Mouse (Mus musculus) hindbrain, embryonic 12.5 days (tissue): ENCODE measurements around the gene C1qbp. TPM values are rescaled to one million over a fixed set of nuclear protein-coding genes. Genes with fewer than 3 reads are reported as not detected.

Experiments
- ATAC-seq: fragments of 200-750 bp; cut with Nextera tagmentation; 2 replicates; pipeline ENCODE4 v1.8.0; 2017; ENCODE audit warnings: moderate TSS enrichment; ENCODE audit not compliant: low FRiP score
- H3K27ac ChIP-seq: fragments of 300-500 bp; sonication (generic); 2 replicates; pipeline ENCODE4 v1.5.1; 2016; ENCODE audit warnings: mild to moderate bottlenecking
- H3K27me3 ChIP-seq: fragments of 300-500 bp; sonication (generic); 2 replicates; pipeline ENCODE4 v1.6.1; 2016; ENCODE audit warnings: mild to moderate bottlenecking
- H3K36me3 ChIP-seq: fragments of 300-500 bp; sonication (generic); 2 replicates; pipeline ENCODE4 v1.6.1; 2016; ENCODE audit warnings: mild to moderate bottlenecking
- H3K4me1 ChIP-seq: fragments of 300-500 bp; sonication (generic); 2 replicates; pipeline ENCODE4 v1.6.1; 2016
- H3K4me2 ChIP-seq: fragments of 300-500 bp; sonication (generic); replicated peaks from 2 replicates; pipeline ENCODE4 v1.6.1; 2016; ENCODE audit warnings: mild to moderate bottlenecking
- H3K4me3 ChIP-seq: fragments of 300-500 bp; sonication (generic); 2 replicates; pipeline ENCODE4 v1.5.1; 2016; ENCODE audit warnings: mild to moderate bottlenecking
- H3K9ac ChIP-seq: fragments of 300-500 bp; sonication (generic); 2 replicates; pipeline ENCODE4 v1.6.1; 2016; ENCODE audit warnings: mild to moderate bottlenecking, moderate library complexity
- H3K9me3 ChIP-seq: fragments of 300-500 bp; sonication (generic); replicated peaks from 2 replicates; pipeline ENCODE4 v1.6.1; 2016; ENCODE audit warnings: mild to moderate bottlenecking
- WGBS: fragments of 180-500 bp; shearing (Covaris S2); methylation state at CpG from one replicate; pipeline ENCODE4 v1.1.7; 2016; 5-methylcytosine and 5-hydroxymethylcytosine counted together
- polyA plus RNA-seq: library from polyadenylated mRNA; unstranded; fragments of >200 nt; fragmentation: Nextera tagmentation; extraction: Ambion mirVana; gene quantifications from 2 replicates; pipeline ENCODE4 v1.2.1, GENCODE M21; 2016

C1qbp gene
- polyA plus RNA-seq, 1 experiment from 2014 or later: 204 TPM

DNA sequence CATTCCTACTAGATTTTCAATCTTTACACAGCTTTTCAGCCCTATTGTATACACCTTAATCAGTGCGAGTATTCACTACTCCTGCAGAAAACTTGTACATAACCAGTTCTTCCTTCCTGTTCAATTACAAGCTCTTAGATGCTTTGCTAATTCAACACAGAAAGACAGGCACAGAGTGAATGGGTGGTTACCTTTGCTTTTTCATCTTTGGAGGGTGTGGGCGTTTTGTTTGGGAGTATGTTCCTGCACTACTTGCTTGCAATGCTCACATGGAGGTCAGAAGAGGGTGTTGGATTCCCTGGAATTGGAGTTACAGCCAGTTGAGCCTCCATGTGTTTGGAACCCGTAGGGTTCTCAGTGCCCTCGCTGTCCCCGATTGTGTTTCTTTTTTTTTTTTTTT lies 22.2 kb upstream of the C1qbp start:
- H3K4me3 ChIP-seq: peak overlapping the region; percentile 93
- WGBS: 64% methylated on average over 5 of the region's 5 CpGs
- H3K36me3 ChIP-seq: peaks cover 15% of the 10 kb centered on the region
- no peaks in the 10 kb centered on the region for H3K9me3 ChIP-seq
- peaks cover 15% of the 10 kb centered on the region for H3K4me1 ChIP-seq
- peak overlapping the region; percentile 50 for H3K4me2 ChIP-seq
- no peaks in the 10 kb centered on the region for H3K27me3 ChIP-seq
- no peak for ATAC-seq
- H3K27ac ChIP-seq: no peak overlapping the region
- H3K9ac ChIP-seq: no peak overlapping the region

DNA sequence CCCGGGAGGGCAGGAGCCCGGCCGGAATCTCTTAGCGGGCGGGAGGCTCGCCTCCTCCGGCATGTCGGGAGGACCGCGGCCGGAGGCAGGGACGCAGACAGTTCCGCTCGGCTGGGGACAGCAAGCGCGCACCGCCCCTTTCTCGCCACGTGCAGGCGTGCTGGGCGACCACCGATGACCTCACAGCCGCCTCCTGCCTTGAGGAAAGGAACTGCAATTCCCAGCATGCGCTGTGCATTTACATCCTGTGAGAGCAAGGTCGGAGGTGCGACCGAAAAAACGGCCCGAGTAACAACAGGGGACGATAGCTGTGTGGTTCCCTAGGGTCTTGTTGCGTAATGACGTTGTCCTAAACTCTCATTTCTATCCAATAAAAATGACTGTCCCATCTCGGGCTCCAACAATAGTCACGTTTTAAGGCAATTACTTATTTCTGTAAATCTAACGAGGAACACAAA lies 21.5 kb upstream of the C1qbp start, which contains the start of gene Dhx33:
Dhx33 (minus strand) TSS at position 122 of the 458 bp plus-strand sequence.
- H3K27ac ChIP-seq: peak within 1 kb of the TSS; percentile 73
- no peaks in the 10 kb centered on the region for H3K27me3 ChIP-seq
- WGBS: under 1% methylated on average over 35 of the region's 35 CpGs
- H3K9me3 ChIP-seq: no peaks in the 10 kb centered on the region
- peaks cover 15% of the 10 kb centered on the region for H3K4me1 ChIP-seq
- peaks cover 14% of the 10 kb centered on the region for H3K36me3 ChIP-seq
- peak; percentile 98 for ATAC-seq
- H3K4me2 ChIP-seq: peak within 1 kb of the TSS; percentile 95
- peak within 1 kb of the TSS; percentile 76 for H3K9ac ChIP-seq
- peak within 1 kb of the TSS; percentile 93 for H3K4me3 ChIP-seq

DNA sequence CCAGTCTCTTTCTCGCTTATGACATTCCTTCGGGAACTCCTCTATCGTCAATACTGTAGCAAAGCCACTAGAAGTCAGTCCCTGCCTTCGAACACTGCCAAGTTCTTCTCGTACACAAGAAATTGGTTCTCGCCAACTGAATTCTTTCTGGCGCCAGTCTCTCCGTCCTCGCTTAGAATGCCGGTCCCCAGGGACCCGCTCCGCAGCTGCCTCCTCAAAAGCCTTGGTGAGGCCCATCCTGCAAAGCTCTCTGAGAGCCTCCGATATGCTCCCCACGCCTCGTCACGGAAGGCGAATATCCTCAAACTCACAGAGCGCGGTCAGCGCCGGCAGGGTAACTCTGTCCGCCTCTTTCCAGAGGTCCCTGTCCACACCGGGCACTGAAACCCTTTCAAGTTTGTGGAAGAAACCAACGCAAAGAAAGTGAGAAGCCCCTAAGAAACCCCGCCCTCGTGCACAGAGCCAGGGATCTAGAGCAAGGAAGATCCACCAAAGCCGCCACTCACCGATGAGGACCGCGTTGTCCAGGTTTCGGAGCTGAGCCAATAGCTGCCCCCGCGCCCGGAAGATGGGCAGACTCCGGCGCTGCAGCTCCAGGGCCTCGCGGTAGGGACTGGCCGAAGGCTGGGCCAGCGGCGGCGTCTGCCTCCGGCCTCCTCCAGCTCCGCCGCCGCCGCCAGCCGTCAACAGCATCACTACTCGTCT lies 20.9 kb upstream of the C1qbp start:
- Histone ChIP-seq H3K9ac (peak overlapping the region; percentile 76), H3K4me2 (peak overlapping the region; percentile 95), H3K4me3 (peak overlapping the region; percentile 93), H3K9me3 (no peaks in the 10 kb centered on the region), H3K27me3 (no peaks in the 10 kb centered on the region), H3K27ac (peak overlapping the region; percentile 73), H3K36me3 (peaks cover 15% of the 10 kb centered on the region), H3K4me1 (peaks cover 15% of the 10 kb centered on the region)
- under 1% methylated on average over 49 of the region's 49 CpGs for WGBS
- ATAC-seq: peak; percentile 89

DNA sequence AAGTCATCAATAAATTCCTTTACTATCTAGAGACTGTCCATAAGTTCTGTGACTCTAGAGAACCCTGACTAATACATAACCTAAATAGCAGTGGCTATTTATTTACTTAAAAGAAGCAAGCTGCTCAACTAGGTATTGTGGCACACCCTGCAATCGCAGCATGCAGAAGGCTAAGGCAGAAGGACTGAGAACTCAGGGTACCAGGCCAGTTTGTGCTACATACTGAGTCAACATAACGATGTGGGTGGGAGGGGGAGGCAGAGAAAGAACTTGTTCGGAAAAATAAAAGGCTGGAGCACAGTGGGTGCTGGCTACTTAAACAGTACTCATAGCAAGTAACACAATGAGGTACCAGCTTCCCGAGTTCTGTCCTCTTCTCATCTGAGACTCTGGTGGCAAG lies 18.3 kb upstream of the C1qbp start:
- no peak for ATAC-seq
- Histone ChIP-seq H3K27me3 (no peaks in the 10 kb centered on the region), H3K4me2 (no peak overlapping the region), H3K27ac (no peak overlapping the region), H3K9me3 (no peaks in the 10 kb centered on the region), H3K4me1 (peaks cover 15% of the 10 kb centered on the region), H3K9ac (no peak overlapping the region), H3K4me3 (no peak overlapping the region), H3K36me3 (peaks cover 29% of the 10 kb centered on the region)
- 88% methylated on average over 4 of the region's 4 CpGs for WGBS

DNA sequence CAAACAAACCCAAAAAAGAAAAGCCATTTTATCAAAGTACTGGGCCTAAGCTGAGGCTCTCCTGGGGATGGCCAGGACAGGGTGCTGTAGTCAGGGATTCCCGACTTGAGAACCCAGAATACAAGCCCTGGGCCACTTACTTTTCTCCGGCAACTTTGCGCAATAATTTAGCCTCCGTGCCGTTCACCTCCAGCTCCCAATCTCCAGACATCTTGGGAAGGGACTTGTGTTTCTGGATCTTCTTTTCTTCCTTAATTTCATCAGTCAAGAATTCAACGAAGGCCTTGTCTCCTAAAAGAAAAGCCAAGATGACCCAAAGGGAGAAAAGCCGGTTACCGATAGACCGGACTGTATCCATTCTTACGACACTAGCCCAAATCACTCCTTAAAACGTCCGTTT lies 796 bp downstream of the C1qbp start:
- Histone ChIP-seq H3K9ac (peak overlapping the region; percentile 93), H3K9me3 (no peaks in the 10 kb centered on the region), H3K4me1 (peaks cover 12% of the 10 kb centered on the region), H3K4me2 (peak overlapping the region; percentile 73), H3K27me3 (no peaks in the 10 kb centered on the region), H3K36me3 (peaks cover 62% of the 10 kb centered on the region), H3K27ac (no peak overlapping the region; the same call in 1 of the 2 replicates), H3K4me3 (peak overlapping the region; percentile 100)
- 10% methylated on average over 12 of the region's 12 CpGs for WGBS
- no peak for ATAC-seq

DNA sequence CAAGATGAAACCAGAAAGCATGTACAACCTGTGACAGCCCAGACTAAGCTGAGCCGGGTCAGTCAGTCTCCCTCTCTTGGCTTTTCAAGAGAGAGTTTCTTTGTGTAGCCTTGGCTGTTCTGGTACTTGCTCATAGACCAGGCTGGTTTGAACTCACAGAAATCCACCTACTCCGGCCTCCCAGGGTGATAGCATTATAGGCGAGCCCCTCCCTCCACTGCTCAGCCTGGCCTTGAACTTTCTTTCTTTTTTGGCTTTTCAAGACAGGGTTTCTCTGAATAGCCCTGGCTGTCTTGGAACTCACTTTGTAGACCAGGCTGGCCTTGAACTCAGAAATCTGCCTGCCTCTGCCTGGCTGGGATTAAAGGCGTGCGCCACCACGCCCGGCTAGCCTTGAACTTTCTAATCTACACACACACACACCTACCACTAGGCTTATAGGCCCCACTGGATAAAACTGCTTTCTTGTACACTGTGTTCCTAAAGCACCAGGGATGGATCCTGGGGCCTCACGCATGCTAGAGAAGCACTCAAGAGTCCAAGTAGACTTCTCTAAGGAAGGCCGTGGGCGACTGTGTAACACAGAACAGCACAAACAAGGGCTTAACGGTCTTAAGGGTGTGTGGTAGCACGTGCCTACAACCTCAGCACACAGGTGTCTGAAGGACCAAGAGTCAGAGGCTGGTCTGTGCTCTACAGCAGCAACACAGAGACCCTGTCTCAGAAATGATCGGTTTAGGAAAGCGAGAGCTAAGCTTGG lies 1.9 kb downstream of the C1qbp start:
- no peak overlapping the region for H3K4me2 ChIP-seq
- 95% methylated on average over 14 of the region's 14 CpGs for WGBS
- H3K36me3 ChIP-seq: peaks cover 62% of the 10 kb centered on the region

DNA sequence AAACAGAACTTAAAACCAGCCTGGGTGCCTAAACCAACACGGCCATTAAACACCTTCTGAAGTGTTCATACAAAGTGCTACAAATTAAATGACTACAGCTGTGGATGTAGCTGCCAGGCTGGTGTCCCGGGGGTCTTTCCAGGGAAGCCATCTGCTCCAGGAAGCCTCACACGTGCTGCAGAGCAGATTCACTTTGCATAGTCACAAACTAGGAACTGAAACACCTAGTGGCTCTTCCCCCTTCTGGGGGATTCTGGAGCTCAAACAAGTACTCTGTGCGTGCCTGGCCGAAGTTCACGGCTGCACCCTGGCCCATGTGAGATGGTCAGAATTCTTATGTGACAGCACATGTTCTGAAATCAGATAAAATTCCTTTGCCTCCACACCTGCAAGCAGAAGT lies 2.6 kb downstream of the C1qbp start:
- WGBS: 82% methylated on average over 6 of the region's 6 CpGs
- peaks cover 61% of the 10 kb centered on the region for H3K36me3 ChIP-seq
- H3K9me3 ChIP-seq: no peaks in the 10 kb centered on the region
- peaks cover 12% of the 10 kb centered on the region for H3K4me1 ChIP-seq
- H3K9ac ChIP-seq: no peak overlapping the region
- no peak for ATAC-seq
- no peak overlapping the region for H3K27ac ChIP-seq
- H3K4me2 ChIP-seq: no peak overlapping the region
- H3K4me3 ChIP-seq: no peak overlapping the region
- no peaks in the 10 kb centered on the region for H3K27me3 ChIP-seq

More for the DNA sequence above, 1.9 kb downstream of the C1qbp start:
- ATAC-seq: no peak
- H3K4me1 ChIP-seq: peaks cover 12% of the 10 kb centered on the region
- no peak overlapping the region for H3K4me3 ChIP-seq
- H3K9ac ChIP-seq: no peak overlapping the region
- no peaks in the 10 kb centered on the region for H3K9me3 ChIP-seq
- H3K27me3 ChIP-seq: no peaks in the 10 kb centered on the region
- H3K27ac ChIP-seq: no peak overlapping the region

DNA sequence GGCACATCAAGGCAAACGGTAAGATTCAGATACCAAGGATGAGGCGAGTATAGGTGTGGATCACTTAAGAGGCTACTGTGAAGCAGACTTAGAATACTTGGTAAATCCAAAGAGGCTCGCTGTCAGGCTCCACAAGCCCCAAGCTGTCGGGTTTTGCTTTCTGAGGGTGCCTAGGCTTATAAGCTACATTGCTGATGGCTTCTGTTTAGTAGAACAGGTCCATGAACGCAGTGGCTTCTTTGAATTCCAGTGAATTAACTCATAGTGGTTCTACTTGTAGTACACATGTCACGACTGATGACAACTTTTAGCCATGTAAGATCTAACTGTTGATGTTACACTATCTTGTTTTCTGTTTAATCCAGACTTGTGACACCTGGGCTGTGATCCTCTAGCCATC lies 5.5 kb downstream of the C1qbp start:
- H3K27ac ChIP-seq: no peak overlapping the region
- WGBS: 93% methylated on average over 6 of the region's 6 CpGs
- ATAC-seq: no peak
- H3K27me3 ChIP-seq: no peaks in the 10 kb centered on the region
- H3K9me3 ChIP-seq: no peaks in the 10 kb centered on the region
- H3K4me2 ChIP-seq: no peak overlapping the region
- peaks cover 12% of the 10 kb centered on the region for H3K4me1 ChIP-seq
- no peak overlapping the region for H3K4me3 ChIP-seq
- H3K9ac ChIP-seq: no peak overlapping the region
- H3K36me3 ChIP-seq: peaks cover 80% of the 10 kb centered on the region

DNA sequence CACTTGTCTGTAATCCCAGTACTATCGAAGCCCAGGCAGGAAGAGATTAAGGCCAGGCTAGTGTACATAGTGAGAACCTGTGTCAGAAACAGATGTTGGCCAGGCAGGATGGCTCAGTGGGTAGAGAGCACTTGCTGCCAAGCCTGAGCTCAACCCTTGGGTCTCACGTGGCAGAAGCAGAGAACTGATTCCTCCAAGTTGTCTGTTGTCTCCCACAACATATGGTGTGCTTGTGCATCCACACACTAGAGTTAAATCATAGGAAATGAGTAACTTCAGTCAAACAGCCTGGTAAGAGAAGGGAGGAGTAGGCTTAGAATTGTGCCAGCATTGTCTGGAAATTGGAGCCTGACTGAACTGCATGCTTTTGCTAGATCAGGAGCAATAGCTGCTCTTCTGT lies 7.6 kb downstream of the C1qbp start:
- no peak overlapping the region for H3K9ac ChIP-seq
- H3K4me2 ChIP-seq: no peak overlapping the region
- 86% methylated on average over 2 of the region's 2 CpGs for WGBS
- H3K36me3 ChIP-seq: peaks cover 69% of the 10 kb centered on the region
- H3K27me3 ChIP-seq: no peaks in the 10 kb centered on the region
- peaks cover 5% of the 10 kb centered on the region for H3K4me1 ChIP-seq
- H3K4me3 ChIP-seq: no peak overlapping the region
- no peak overlapping the region for H3K27ac ChIP-seq
- no peaks in the 10 kb centered on the region for H3K9me3 ChIP-seq
- no peak for ATAC-seq

DNA sequence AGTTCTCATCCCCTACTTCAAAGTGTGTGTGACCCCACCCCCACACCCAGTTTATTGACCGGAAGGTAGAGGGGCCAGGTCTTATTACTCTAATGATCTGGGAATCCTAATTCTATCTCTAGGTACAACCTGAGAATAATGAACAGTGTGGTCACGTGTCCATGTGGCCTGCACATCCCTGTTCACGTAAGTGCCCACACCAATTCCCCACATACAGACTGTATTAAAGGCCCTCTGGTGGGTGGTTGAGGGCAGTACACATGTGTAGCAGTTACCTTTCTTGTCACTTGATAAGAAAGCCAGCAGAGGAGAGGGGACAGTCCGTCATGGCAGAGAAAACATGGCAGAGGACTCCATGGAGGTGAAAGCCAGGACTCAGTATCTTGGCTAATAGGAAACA lies 8.9 kb downstream of the C1qbp start:
- Histone ChIP-seq H3K27ac (no peak overlapping the region), H3K4me2 (no peak overlapping the region), H3K36me3 (peaks cover 58% of the 10 kb centered on the region), H3K9me3 (no peaks in the 10 kb centered on the region), H3K27me3 (no peaks in the 10 kb centered on the region), H3K4me3 (no peak overlapping the region), H3K9ac (no peak overlapping the region), H3K4me1 (peaks cover 5% of the 10 kb centered on the region)
- WGBS: 72% methylated on average over 4 of the region's 4 CpGs
- ATAC-seq: no peak

DNA sequence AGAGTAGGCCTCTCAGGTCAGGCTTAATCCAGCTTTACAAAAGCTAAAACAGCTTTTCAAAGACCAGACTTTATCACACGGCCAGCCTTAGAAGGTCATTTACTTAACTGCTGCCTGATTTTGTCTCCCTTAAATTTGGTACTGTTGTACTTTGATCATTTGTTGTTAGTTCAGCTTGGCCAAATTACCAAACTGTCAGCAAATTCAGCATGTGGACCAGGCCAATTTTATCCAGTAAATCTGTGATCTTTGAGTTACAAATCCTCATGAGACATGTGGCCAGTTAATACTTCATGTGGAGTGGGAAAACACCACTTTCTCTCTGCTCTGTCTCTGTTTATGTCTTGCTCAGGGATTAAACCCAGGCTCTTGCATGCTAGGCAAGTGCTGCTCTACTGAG lies 10.2 kb downstream of the C1qbp start:
- no peaks in the 10 kb centered on the region for H3K9me3 ChIP-seq
- peaks cover 45% of the 10 kb centered on the region for H3K36me3 ChIP-seq
- H3K4me2 ChIP-seq: no peak overlapping the region
- peaks cover 13% of the 10 kb centered on the region for H3K4me1 ChIP-seq
- no peaks in the 10 kb centered on the region for H3K27me3 ChIP-seq
- H3K4me3 ChIP-seq: no peak overlapping the region
- no peak overlapping the region for H3K9ac ChIP-seq
- 67% methylated on average over 1 of the region's 1 CpGs for WGBS
- ATAC-seq: no peak
- no peak overlapping the region for H3K27ac ChIP-seq

DNA sequence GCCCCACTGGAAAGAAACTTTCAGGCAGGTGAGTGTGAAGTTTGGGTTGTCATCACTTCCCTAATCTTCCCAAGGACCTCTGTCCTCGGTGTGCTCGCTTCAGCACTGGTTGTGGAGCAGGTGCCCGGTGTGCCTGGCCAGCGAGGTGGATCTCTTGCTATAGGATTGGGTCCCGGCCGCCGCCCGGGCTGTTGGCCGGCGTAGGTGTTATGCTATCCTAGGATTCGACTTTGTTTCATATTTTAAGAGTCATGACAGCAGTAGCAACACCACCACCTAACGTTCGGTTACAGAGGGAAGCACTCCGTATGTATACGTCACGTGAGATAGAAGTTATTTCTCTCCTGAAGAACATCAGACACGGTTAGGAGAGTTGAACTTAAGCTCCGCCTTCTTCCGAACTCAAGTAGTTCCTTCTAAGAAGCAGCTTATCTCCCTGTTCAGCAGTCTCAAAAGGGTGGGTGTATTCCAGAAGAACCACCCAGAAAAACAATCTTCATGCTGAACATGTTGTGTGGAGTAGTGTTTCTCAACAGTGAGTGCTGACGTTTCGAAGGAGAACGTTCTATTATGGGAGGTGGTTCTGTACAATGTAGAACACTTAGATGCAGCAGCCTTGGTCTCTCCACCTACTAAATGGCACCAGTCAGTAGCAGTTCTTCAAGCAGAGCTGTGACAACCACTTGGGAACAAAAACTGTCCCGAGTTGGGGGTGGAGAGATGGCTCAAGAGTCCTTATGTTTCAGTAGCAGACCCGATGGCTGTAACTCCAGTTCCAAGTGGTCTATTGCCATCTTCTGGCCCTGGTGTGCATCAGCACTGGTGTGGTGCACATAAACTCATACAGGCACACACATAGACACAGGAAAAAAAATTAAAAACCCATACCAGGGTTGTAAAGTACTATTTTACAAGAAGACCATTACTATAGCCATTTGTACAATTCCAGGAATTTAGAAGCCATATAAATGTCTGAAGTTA lies 12.0 kb downstream of the C1qbp start:
- ATAC-seq: peak; percentile 0; the same call in 1 of the 2 replicates

More for the DNA sequence above, 12.0 kb downstream of the C1qbp start:
- no peaks in the 10 kb centered on the region for H3K27me3 ChIP-seq
- 19% methylated on average over 24 of the region's 24 CpGs for whole genome bisulfite sequencing
- peak overlapping the region; percentile 91 for H3K27ac ChIP-seq
- peaks cover 32% of the 10 kb centered on the region for H3K36me3 ChIP-seq
- H3K9ac ChIP-seq: peak overlapping the region; percentile 89
- no peaks in the 10 kb centered on the region for H3K9me3 ChIP-seq
- peaks cover 16% of the 10 kb centered on the region for H3K4me1 ChIP-seq
- peak overlapping the region; percentile 64 for H3K4me2 ChIP-seq
- H3K4me3 ChIP-seq: peak overlapping the region; percentile 81
